Mouse (Mus musculus): ENCODE data around the gene Lmx1a. TPM values are rescaled to one million over a fixed set of nuclear protein-coding genes. Genes with fewer than 3 reads are reported as not detected.

Gene Lmx1a
- total RNA-seq, 4 experiments from 2014 or later: 0.10 to 0.19 (median 0.16) TPM; not detected in 1

- DNase-seq (ENCODE audit: low spot score in 2 of 2): peak; percentile 40 to 61
These were observed 92.9 kb downstream of the Lmx1a start for GRCm38 (mm10) chr1:167781787-167782484.

GRCm38 (mm10) chr1:167784067-167784466, 95.0 kb downstream of the Lmx1a start:
- DNase-seq (ENCODE audit: low spot score in 2 of 2): no peak

- DNase-seq (ENCODE audit: low spot score in 2 of 2): no peak
These were observed 99.8 kb downstream of the Lmx1a start for GRCm38 (mm10) chr1:167788684-167789413.

GRCm38 (mm10) chr1:167789448-167789847, 100.4 kb downstream of the Lmx1a start:
- no peak for DNase-seq (ENCODE audit: low spot score in 2 of 2)

- no peak for DNase-seq (ENCODE audit: low spot score in 2 of 2)
These were observed 101.7 kb downstream of the Lmx1a start for GRCm38 (mm10) chr1:167790688-167791087.

- no peak for DNase-seq (ENCODE audit: low spot score in 2 of 2)
These were observed 102.2 kb downstream of the Lmx1a start for GRCm38 (mm10) chr1:167791221-167791620.

GRCm38 (mm10) chr1:167801923-167802322, 112.9 kb downstream of the Lmx1a start:
- no peak for DNase-seq (ENCODE audit: low spot score in 2 of 2)

GRCm38 (mm10) chr1:167802510-167803271, 113.7 kb downstream of the Lmx1a start:
- no peak for DNase-seq (ENCODE audit: low spot score in 2 of 2)

GRCm38 (mm10) chr1:167803351-167803981, 114.4 kb downstream of the Lmx1a start:
- DNase-seq (ENCODE audit: low spot score in 2 of 2): no peak

GRCm38 (mm10) chr1:167804836-167805235, 115.8 kb downstream of the Lmx1a start:
- no peak for DNase-seq (ENCODE audit: low spot score in 2 of 2)

- DNase-seq (ENCODE audit: low spot score in 2 of 2): no peak
These were observed 122.1 kb downstream of the Lmx1a start for GRCm38 (mm10) chr1:167811141-167811540.

GRCm38 (mm10) chr1:167815166-167815565, 126.1 kb downstream of the Lmx1a start:
- no peak for DNase-seq (ENCODE audit: low spot score in 2 of 2)

GRCm38 (mm10) chr1:167817028-167817427, 128.0 kb downstream of the Lmx1a start:
- DNase-seq (ENCODE audit: low spot score in 2 of 2): no peak

- DNase-seq (ENCODE audit: low spot score in 2 of 2): no peak
These were observed 128.6 kb downstream of the Lmx1a start for GRCm38 (mm10) chr1:167817616-167818015.

- no peak for DNase-seq (ENCODE audit: low spot score in 2 of 2)
These were observed 131.0 kb downstream of the Lmx1a start for GRCm38 (mm10) chr1:167820031-167820430.

- no peak for DNase-seq (ENCODE audit: low spot score in 2 of 2)
These were observed 132.1 kb downstream of the Lmx1a start for GRCm38 (mm10) chr1:167821125-167821524.

GRCm38 (mm10) chr1:167830291-167830690, 141.3 kb downstream of the Lmx1a start:
- no peak for DNase-seq (ENCODE audit: low spot score in 2 of 2)

- DNase-seq (ENCODE audit: low spot score in 2 of 2): no peak
These were observed 142.6 kb downstream of the Lmx1a start for GRCm38 (mm10) chr1:167831601-167832000.

- no peak for DNase-seq (ENCODE audit: low spot score in 2 of 2)
These were observed 165.8 kb downstream of the Lmx1a start for GRCm38 (mm10) chr1:167854801-167855200.

- no peak for DNase-seq (ENCODE audit: low spot score in 2 of 2)
These were observed 183.0 kb downstream of the Lmx1a start for GRCm38 (mm10) chr1:167872028-167872427.

- no peak for DNase-seq (ENCODE audit: low spot score in 2 of 2)
These were observed 185.1 kb downstream of the Lmx1a start for GRCm38 (mm10) chr1:167874099-167874498.

GRCm38 (mm10) chr1:167877931-167878330, 188.9 kb downstream of the Lmx1a start:
- DNase-seq (ENCODE audit: low spot score in 2 of 2): no peak

Measured in gastrocnemius, adult 8-10 months (tissue).